Mouse (Mus musculus) embryo, embryonic 10.5 days (tissue): ENCODE data around the gene 4930596D02Rik.

Source experiments
- DNase-seq: peaks from one replicate; pipeline ENCODE4 v3.0.0-alpha.2; 2015; ENCODE audit warnings: low spot score

The 4930596D02Rik gene

GRCm38 (mm10) chr14:35811878-35812277 lies at the start of gene 4930596D02Rik:
TSS of gene 4930596D02Rik (minus strand) at chr14:35811978.
- no peak for DNase-seq

GRCm38 (mm10) chr14:35853254-35853653 lies 41.5 kb upstream of the 4930596D02Rik start:
- DNase-seq = no peak

- no peak for DNase-seq
Observed at GRCm38 (mm10) chr14:35845271-35845670, 33.5 kb upstream of the 4930596D02Rik start.

GRCm38 (mm10) chr14:35842111-35842721 lies 30.4 kb upstream of the 4930596D02Rik start:
- DNase-seq = no peak

GRCm38 (mm10) chr14:35792656-35793213 lies 19.0 kb downstream of the 4930596D02Rik start:
- DNase-seq = no peak

GRCm38 (mm10) chr14:35780033-35780432 lies 31.7 kb downstream of the 4930596D02Rik start:
- no peak for DNase-seq

- no peak for DNase-seq
Observed at GRCm38 (mm10) chr14:35773306-35773705, 38.5 kb downstream of the 4930596D02Rik start.
